Mouse (Mus musculus) layer of hippocampus, adult 18-20 months (tissue): ENCODE measurements around the gene Ttll6. TPM values are rescaled to one million over a fixed set of nuclear protein-coding genes. Genes with fewer than 3 reads are reported as not detected.
A peak's percentile ranks its signal among the peaks of the same experiment; 100 is the strongest.
"Not testable (repeated sequence)": the region's sequence is repeated elsewhere in the genome, so short reads cannot be mapped to it uniquely, and the experiment has no call there.

ENCODE experiments used
- DNase-seq, 2 experiments: peaks; one replicate each; pipeline ENCODE4 v3.0.0; 2022; ENCODE audit warnings: low spot score in 2 of 2
- long read RNA-seq: library from polyadenylated mRNA; stranded (forward); transcript quantifications from one replicate; pipeline ENCODE4 v2.0.0, GENCODE M21; 2021
- total RNA-seq, 2 experiments: library from RNA; stranded (reverse); gene quantifications; 2 replicates each; pipeline ENCODE4 v1.2.3; 2021

Ttll6 gene
- under 1 TPM; 0.30 to 0.40 TPM for total RNA-seq
- long read RNA-seq = 0 reads

GRCm38 (mm10) chr11:96133239-96133865 lies at the start of gene Ttll6:
Gene Ttll6, plus strand, starts transcription at chr11:96133786.
- DNase-seq = peak; percentile 21 to 39

GRCm38 (mm10) chr11:96087981-96088380 lies 45.6 kb upstream of the Ttll6 start:
- DNase-seq = no peak

GRCm38 (mm10) chr11:96091073-96091472 lies 42.5 kb upstream of the Ttll6 start:
- no peak for DNase-seq

- DNase-seq = no peak
These were observed 40.8 kb upstream of the Ttll6 start for GRCm38 (mm10) chr11:96092674-96093291.

GRCm38 (mm10) chr11:96093361-96093760 lies 40.2 kb upstream of the Ttll6 start:
- DNase-seq = peak in 1 of 2 experiments; percentile 44

- no peak for DNase-seq
These were observed 25.2 kb upstream of the Ttll6 start for GRCm38 (mm10) chr11:96108376-96108775.

GRCm38 (mm10) chr11:96110950-96111349 lies 22.6 kb upstream of the Ttll6 start:
- DNase-seq = not testable (repeated sequence)

- DNase-seq = no peak
These were observed 21.8 kb upstream of the Ttll6 start, which contains the start of gene Calcoco2 for GRCm38 (mm10) chr11:96111751-96112150. Gene Calcoco2, minus strand, starts transcription at chr11:96111964.

- no peak for DNase-seq
These were observed 19.5 kb upstream of the Ttll6 start for GRCm38 (mm10) chr11:96114077-96114476.

- no peak for DNase-seq
These were observed 18.2 kb upstream of the Ttll6 start for GRCm38 (mm10) chr11:96115416-96115815.

- DNase-seq = no peak
These were observed 17.5 kb upstream of the Ttll6 start for GRCm38 (mm10) chr11:96116116-96116515.

GRCm38 (mm10) chr11:96116925-96117324 lies 16.7 kb upstream of the Ttll6 start:
- not testable (repeated sequence) for DNase-seq

GRCm38 (mm10) chr11:96119401-96119800 lies 14.2 kb upstream of the Ttll6 start:
- DNase-seq = no peak

GRCm38 (mm10) chr11:96122806-96123205 lies 10.8 kb upstream of the Ttll6 start:
- DNase-seq = not testable (repeated sequence)

GRCm38 (mm10) chr11:96124052-96124914 lies 9.3 kb upstream of the Ttll6 start:
- DNase-seq = peak in 1 of 2 experiments; percentile 3

- DNase-seq = no peak
These were observed 3.0 kb upstream of the Ttll6 start for GRCm38 (mm10) chr11:96130606-96131005.

- no peak for DNase-seq
These were observed 2.3 kb downstream of the Ttll6 start for GRCm38 (mm10) chr11:96135847-96136246.

- DNase-seq = no peak
These were observed 7.2 kb downstream of the Ttll6 start for GRCm38 (mm10) chr11:96140726-96141175.

- DNase-seq = no peak
These were observed 10.2 kb downstream of the Ttll6 start for GRCm38 (mm10) chr11:96143766-96144165.

- peak; percentile 16 to 72 for DNase-seq
These were observed 12.2 kb downstream of the Ttll6 start for GRCm38 (mm10) chr11:96145622-96146270.

GRCm38 (mm10) chr11:96147471-96147870 lies 13.9 kb downstream of the Ttll6 start:
- DNase-seq = no peak
